Mouse (Mus musculus) forebrain, embryonic 15.5 days (tissue): ENCODE data around the gene Sost. TPM values are rescaled to one million over a fixed set of nuclear protein-coding genes. Genes with fewer than 3 reads are reported as not detected.

ENCODE experiments used
- ATAC-seq: fragments of 200-750 bp; cut with Nextera tagmentation; replicated peaks from 2 replicates; pipeline ENCODE4 v1.8.0; 2017; ENCODE audit warnings: mild to moderate bottlenecking, moderate TSS enrichment, moderate library complexity
- H3K27ac ChIP-seq: fragments of 300-500 bp; sonication (generic); replicated peaks from 2 replicates; pipeline ENCODE4 v1.5.1; 2015; ENCODE audit warnings: mild to moderate bottlenecking, inconsistent platforms
- H3K27me3 ChIP-seq: fragments of 300-500 bp; sonication (generic); 2 replicates; pipeline ENCODE4 v1.6.1; 2015; ENCODE audit warnings: inconsistent platforms
- H3K36me3 ChIP-seq: fragments of 300-500 bp; sonication (generic); 2 replicates; pipeline ENCODE4 v1.6.1; 2015; ENCODE audit warnings: mild to moderate bottlenecking, inconsistent platforms
- H3K4me1 ChIP-seq: fragments of 300-500 bp; sonication (generic); 2 replicates; pipeline ENCODE4 v1.6.1; 2015; ENCODE audit warnings: inconsistent platforms
- H3K4me2 ChIP-seq: fragments of 300-500 bp; sonication (generic); replicated peaks from 2 replicates; pipeline ENCODE4 v1.6.1; 2015; ENCODE audit warnings: mild to moderate bottlenecking, inconsistent platforms
- H3K4me3 ChIP-seq: fragments of 300-500 bp; sonication (generic); 2 replicates; pipeline ENCODE4 v1.5.1; 2015; ENCODE audit warnings: mild to moderate bottlenecking, inconsistent platforms
- H3K9ac ChIP-seq: fragments of 300-500 bp; sonication (generic); replicated peaks from 2 replicates; pipeline ENCODE4 v1.6.1; 2015; ENCODE audit warnings: mild to moderate bottlenecking, inconsistent platforms
- H3K9me3 ChIP-seq: fragments of 300-500 bp; sonication (generic); 2 replicates; pipeline ENCODE4 v1.6.1; 2016; ENCODE audit warnings: inconsistent platforms
- WGBS: fragments of 180-500 bp; shearing (Covaris S2); methylation state at CpG from one replicate; pipeline ENCODE4 v1.1.7; 2015; ENCODE audit warnings: mixed read lengths; 5-methylcytosine and 5-hydroxymethylcytosine counted together
- polyA plus RNA-seq: library from polyadenylated mRNA; unstranded; fragments of >200 nt; fragmentation: Nextera tagmentation; extraction: Ambion mirVana; gene quantifications from 2 replicates; pipeline ENCODE4 v1.2.1, GENCODE M21; 2015

The Sost gene
- polyA plus RNA-seq, 1 experiment from 2014 or later = not detected

DNA sequence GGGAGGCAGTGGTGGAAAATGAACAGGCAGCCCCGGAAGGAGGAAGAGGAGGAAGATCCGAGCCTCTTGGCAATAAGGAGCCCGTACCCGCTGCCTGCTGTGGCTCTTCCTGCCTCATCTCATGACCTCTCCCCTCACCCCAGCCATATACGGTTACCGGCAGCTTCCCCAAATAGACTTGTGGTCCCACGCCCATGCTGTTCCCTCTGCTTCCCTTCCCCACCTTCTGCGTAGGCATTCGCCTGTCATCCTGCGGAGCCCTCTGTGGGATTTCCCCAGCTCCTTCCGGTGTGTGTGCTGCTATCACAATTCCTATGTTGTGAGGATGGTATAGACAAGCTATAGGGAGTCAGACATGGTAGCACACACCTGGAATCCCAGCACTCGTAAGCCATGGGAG, 15.0 kb upstream of the Sost start:
- Histone ChIP-seq H3K4me1 (peaks cover 13% of the 10 kb centered on the region; the same call in 1 of the 2 replicates), H3K4me3 (no peak overlapping the region), H3K36me3 (no peaks in the 10 kb centered on the region), H3K4me2 (no peak overlapping the region), H3K27me3 (peaks cover 3% of the 10 kb centered on the region; the same call in 1 of the 2 replicates), H3K27ac (no peak overlapping the region), H3K9ac (no peak overlapping the region), H3K9me3 (no peaks in the 10 kb centered on the region)
- no peak for ATAC-seq
- 86% methylated on average over 12 of the region's 12 CpGs for WGBS

DNA sequence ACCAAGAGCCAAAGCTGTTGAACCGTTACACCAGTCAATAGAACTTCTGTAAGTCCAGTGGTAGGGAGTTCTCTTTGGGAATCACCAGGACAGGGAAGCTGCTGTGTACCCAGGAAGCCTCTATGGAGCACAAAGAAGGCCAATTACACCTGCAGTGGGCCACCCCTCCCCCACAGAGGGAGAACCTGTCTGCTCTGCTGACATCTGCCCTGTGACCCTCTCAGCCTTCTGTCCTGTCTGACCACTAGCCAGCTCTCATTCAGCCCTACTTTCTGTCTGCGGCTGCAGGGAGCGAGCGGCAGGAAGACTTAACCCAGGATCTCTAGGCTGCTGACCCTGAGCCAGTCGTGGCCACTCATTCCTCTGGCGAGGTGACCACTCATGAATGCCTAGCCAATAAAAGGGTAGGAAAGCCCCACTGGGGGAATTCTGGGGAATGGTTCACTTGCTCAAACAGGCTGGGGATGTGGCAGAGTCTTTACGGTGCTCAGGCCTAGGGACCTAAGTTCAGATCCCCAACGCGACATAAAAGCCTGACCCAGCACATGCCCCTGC, 13.9 kb upstream of the Sost start:
- 79% methylated on average over 9 of the region's 9 CpGs for WGBS
- Histone ChIP-seq H3K9me3 (no peaks in the 10 kb centered on the region), H3K9ac (no peak overlapping the region)

DNA sequence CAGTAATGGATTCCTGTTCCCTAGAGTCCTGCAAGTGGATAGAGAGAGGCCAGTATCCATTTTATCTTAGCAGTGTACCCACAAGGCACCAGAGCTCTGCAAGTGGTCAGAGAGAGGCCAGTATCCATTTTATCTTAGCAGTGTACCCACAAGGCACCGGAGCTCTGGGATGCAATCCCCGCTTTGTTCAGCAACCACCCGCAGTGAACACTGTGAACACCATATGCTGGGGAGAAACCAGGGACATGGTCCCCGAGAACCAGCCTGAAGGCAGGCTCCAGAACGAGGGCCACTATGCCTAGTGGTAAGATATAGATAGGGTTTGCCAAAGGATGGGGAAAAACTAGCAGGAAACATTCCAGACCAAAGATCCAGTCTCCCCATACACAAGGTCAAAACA, 12.3 kb upstream of the Sost start:
- no peaks in the 10 kb centered on the region for H3K36me3 ChIP-seq
- ATAC-seq = no peak
- 0 out of 2 replicates have a peak, but pooled peaks cover 6% of the 10 kb centered on the region for H3K4me1 ChIP-seq
- H3K4me2 ChIP-seq = no peak overlapping the region
- H3K4me3 ChIP-seq = no peak overlapping the region
- H3K9me3 ChIP-seq = no peaks in the 10 kb centered on the region
- no peak overlapping the region for H3K9ac ChIP-seq
- WGBS = 91% methylated on average over 5 of the region's 5 CpGs
- no peaks in the 10 kb centered on the region for H3K27me3 ChIP-seq
- no peak overlapping the region for H3K27ac ChIP-seq

More for the DNA sequence above, 13.9 kb upstream of the Sost start:
- Histone ChIP-seq H3K36me3 (no peaks in the 10 kb centered on the region), H3K4me1 (peaks cover 13% of the 10 kb centered on the region; the same call in 1 of the 2 replicates), H3K4me2 (no peak overlapping the region), H3K27ac (no peak overlapping the region), H3K4me3 (no peak overlapping the region), H3K27me3 (no peaks in the 10 kb centered on the region)
- ATAC-seq = no peak

DNA sequence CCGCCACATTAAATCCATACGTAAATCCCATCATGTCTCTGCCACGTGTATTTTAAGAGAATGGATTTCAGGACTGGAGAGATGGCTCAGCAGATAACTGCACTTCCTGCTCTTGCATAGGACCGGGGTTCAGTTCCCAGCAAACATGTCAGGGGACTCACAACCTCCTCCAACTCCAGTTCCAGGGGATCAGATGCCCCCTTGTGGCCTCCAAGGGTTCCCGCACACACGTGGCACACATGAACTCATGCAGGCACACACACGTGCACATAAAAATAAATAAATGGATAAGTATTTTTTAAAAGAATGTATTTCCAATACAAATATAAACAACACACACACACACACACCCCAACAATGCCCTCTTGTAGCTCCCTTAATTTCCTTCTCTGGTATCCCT, 10.1 kb upstream of the Sost start:
- H3K9me3 ChIP-seq = no peaks in the 10 kb centered on the region
- H3K27me3 ChIP-seq = no peaks in the 10 kb centered on the region
- WGBS = 96% methylated on average over 7 of the region's 7 CpGs
- H3K9ac ChIP-seq = no peak overlapping the region
- no peaks in the 10 kb centered on the region for H3K4me1 ChIP-seq
- ATAC-seq = no peak
- no peak overlapping the region for H3K27ac ChIP-seq
- no peak overlapping the region for H3K4me3 ChIP-seq
- H3K36me3 ChIP-seq = no peaks in the 10 kb centered on the region
- no peak overlapping the region for H3K4me2 ChIP-seq

DNA sequence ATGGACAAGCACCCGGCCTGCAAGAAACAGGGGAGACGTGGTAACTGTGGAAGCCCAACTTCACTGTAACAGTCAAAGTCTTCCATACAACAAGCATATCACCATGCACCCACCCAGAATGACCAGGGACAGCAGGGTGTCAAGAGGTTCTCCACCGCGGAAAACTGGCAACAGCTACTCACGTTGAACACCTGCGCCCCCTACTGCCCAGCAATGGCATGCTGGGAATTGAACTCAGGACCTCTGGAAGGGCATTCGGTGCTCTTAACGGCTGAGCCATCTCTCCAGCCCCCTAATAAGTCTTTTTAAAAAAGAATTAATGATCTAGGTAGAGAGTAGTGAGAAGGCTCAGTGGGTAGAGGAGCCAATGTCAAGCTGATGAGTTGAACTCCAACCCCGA, 8.1 kb upstream of the Sost start:
- Histone ChIP-seq H3K4me3 (no peak overlapping the region), H3K4me1 (no peaks in the 10 kb centered on the region), H3K9ac (no peak overlapping the region), H3K9me3 (no peaks in the 10 kb centered on the region), H3K27me3 (no peaks in the 10 kb centered on the region), H3K36me3 (no peaks in the 10 kb centered on the region), H3K4me2 (no peak overlapping the region), H3K27ac (no peak overlapping the region)
- ATAC-seq = no peak
- 55% methylated on average over 9 of the region's 9 CpGs for WGBS

DNA sequence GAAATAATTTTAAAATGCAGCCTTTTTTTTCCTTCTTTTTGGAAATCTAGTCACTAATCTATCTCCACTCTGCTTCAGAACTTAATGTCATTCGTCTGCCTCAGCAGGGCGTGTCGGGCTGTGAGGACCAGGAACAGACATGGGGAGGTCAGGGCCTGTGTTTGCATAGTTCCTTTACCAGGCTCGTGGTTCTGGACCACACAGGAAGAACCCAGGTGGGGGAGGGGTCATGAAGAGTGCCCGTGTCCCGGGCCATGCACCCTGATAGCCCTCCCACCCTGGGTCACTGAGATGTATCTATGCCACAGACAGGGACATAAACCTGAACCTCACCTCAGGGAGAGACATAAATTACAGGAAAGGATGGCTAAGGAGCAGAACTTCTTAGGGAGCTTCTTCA, 7.4 kb upstream of the Sost start:
- Histone ChIP-seq H3K4me1 (no peaks in the 10 kb centered on the region), H3K36me3 (no peaks in the 10 kb centered on the region), H3K4me2 (no peak overlapping the region), H3K9ac (no peak overlapping the region), H3K4me3 (no peak overlapping the region), H3K27me3 (no peaks in the 10 kb centered on the region), H3K27ac (no peak overlapping the region), H3K9me3 (no peaks in the 10 kb centered on the region)
- no peak for ATAC-seq
- WGBS = 73% methylated on average over 6 of the region's 6 CpGs

DNA sequence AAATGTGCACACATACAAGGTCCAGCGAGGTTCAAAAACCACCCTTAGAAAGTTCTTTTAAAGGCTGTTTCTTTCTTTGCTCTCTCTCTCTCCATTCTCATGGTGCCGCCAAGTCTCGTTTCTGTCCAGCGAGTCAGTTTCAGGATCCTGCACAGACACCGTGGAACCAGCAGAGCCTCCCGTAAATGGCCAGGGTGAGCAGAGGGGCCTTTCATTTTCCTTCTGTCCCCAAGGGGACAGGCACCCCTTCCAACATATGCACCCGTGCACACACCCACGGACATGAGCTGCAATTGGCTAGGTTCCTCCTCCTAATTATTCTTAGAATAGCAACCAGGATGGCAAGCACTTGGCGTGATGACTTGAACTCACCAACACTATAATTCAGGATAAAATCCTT, 6.7 kb upstream of the Sost start:
- no peak overlapping the region for H3K9ac ChIP-seq
- H3K4me2 ChIP-seq = no peak overlapping the region
- peaks cover 2% of the 10 kb centered on the region for H3K4me1 ChIP-seq
- no peak overlapping the region for H3K4me3 ChIP-seq
- H3K9me3 ChIP-seq = no peaks in the 10 kb centered on the region
- no peaks in the 10 kb centered on the region for H3K36me3 ChIP-seq
- WGBS = 74% methylated on average over 9 of the region's 9 CpGs
- no peak for ATAC-seq
- no peak overlapping the region for H3K27ac ChIP-seq
- H3K27me3 ChIP-seq = 0 out of 2 replicates have a peak, but pooled peaks cover 2% of the 10 kb centered on the region

DNA sequence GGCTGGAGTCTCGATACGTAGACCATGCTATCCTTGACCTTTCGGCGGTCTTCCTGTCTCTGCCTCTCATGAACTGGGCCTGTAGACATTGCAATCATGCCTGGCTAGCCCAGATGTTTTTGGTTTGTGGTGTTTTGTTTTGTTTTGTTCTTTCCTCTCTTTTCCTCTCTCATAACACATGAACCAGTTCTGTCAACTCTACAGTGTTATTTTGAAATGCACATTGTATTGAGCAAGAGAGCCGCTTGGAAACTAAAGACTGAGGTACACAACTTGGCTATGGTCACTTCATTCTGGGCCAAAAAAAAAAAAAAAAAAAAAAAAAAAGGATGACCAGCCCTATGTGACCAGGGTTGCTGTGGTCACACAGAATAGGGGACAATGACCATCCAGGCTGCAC, 5.8 kb upstream of the Sost start:
- no peak for ATAC-seq
- 91% methylated on average over 5 of the region's 5 CpGs for WGBS
- H3K36me3 ChIP-seq = no peaks in the 10 kb centered on the region
- H3K27me3 ChIP-seq = 0 out of 2 replicates have a peak, but pooled peaks cover 4% of the 10 kb centered on the region
- H3K9me3 ChIP-seq = no peaks in the 10 kb centered on the region
- no peak overlapping the region for H3K4me3 ChIP-seq
- H3K27ac ChIP-seq = no peak overlapping the region
- peaks cover 5% of the 10 kb centered on the region for H3K4me1 ChIP-seq
- no peak overlapping the region for H3K9ac ChIP-seq
- H3K4me2 ChIP-seq = no peak overlapping the region

DNA sequence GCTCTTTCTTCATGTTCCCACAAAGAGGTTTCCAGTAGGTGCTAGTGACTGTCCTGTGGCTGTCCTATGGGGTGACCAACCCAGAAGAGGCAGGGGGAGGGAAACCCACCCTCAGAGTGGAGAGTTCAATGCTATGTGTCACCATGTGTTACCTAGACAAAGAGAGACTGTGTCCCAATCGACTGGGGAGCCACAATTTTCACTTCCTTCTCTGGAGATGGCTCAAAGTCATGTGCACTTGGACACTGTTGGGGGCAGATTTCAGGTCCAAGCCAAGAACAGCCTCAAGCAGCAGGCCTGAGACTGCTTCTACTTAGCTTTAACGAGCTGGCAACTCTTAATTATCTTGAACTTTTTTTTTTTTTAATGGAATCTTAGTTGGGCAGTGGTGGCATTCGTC, 5.3 kb upstream of the Sost start:
- Histone ChIP-seq H3K36me3 (no peaks in the 10 kb centered on the region), H3K4me3 (no peak overlapping the region), H3K4me2 (no peak overlapping the region), H3K9ac (no peak overlapping the region), H3K4me1 (peaks cover 5% of the 10 kb centered on the region), H3K9me3 (no peaks in the 10 kb centered on the region), H3K27me3 (0 out of 2 replicates have a peak, but pooled peaks cover 4% of the 10 kb centered on the region), H3K27ac (no peak overlapping the region)
- 62% methylated on average over 3 of the region's 3 CpGs for WGBS
- ATAC-seq = no peak

DNA sequence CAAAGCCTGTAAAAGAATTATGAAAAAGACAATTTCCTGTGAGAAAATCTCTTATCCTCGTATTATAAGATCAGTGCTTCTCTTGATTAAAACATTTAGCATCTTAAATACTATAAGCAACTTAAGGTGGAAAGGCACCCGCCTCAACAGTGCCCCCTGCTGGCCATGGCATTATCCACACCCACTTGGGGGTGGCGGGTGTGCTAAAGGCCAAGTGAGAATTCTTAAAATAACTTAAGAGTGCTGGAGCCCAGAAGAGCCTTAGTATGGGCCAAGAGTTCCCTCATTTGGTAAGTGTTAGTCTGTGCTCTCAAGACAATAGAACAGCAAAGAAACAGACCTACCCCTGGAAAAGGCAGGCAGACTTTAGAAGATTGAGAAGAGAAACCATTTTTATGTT, 4.6 kb upstream of the Sost start:
- WGBS = 50% methylated on average over 3 of the region's 3 CpGs
- Histone ChIP-seq H3K4me3 (no peak overlapping the region), H3K4me2 (no peak overlapping the region), H3K36me3 (no peaks in the 10 kb centered on the region), H3K4me1 (peaks cover 5% of the 10 kb centered on the region), H3K9ac (no peak overlapping the region), H3K27me3 (peaks cover 6% of the 10 kb centered on the region; the same call in 1 of the 2 replicates), H3K9me3 (no peaks in the 10 kb centered on the region), H3K27ac (no peak overlapping the region)
- ATAC-seq = no peak

DNA sequence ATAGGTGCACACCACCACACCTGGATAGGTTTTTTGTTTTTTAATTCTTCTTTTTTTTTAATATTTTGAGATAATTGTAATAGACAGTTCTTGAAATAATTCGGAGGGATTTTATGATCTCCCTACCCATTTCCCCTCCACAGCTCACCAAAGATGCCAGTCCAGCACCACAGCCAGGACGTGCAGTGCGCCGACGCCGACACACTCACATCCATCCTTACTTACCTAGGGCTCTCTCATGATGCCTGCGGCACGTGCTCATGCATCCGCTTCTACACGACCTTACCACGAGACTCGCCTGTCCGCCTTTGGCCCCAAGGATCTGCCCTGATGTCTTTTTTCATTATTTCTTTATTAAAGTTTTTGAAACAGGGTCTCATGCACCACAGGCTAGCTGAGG, 3.0 kb upstream of the Sost start:
- Histone ChIP-seq H3K9me3 (no peaks in the 10 kb centered on the region), H3K4me2 (no peak overlapping the region), H3K4me3 (no peak overlapping the region), H3K36me3 (no peaks in the 10 kb centered on the region), H3K4me1 (peaks cover 5% of the 10 kb centered on the region), H3K27me3 (peaks cover 22% of the 10 kb centered on the region), H3K9ac (no peak overlapping the region), H3K27ac (no peak overlapping the region)
- ATAC-seq = no peak
- 80% methylated on average over 13 of the region's 13 CpGs for WGBS

DNA sequence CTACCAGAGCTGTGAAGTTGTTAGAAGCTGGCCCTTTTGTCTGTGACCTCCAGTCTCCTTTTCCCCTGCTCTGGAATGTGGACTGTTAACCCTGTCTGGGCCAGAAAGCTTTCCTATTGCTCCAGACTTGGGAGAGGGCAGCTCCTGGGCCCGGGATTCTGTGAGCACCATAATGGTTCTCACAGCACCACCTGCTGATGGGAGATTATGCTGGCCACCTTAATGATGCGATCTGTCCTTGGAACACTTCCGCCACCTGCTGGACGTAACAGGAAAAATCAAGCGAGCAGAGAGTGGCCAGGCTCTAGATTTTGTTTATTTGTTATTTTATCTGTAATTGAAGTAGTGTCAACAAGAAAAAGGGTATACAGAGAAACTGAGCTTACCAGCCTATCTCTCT, 2.0 kb upstream of the Sost start:
- Histone ChIP-seq H3K4me1 (peaks cover 12% of the 10 kb centered on the region), H3K9ac (no peak overlapping the region), H3K9me3 (no peaks in the 10 kb centered on the region), H3K27me3 (peaks cover 32% of the 10 kb centered on the region), H3K36me3 (no peaks in the 10 kb centered on the region), H3K27ac (no peak overlapping the region), H3K4me2 (no peak overlapping the region), H3K4me3 (no peak overlapping the region)
- WGBS = 0% methylated on average over 5 of the region's 5 CpGs
- ATAC-seq = peak; percentile 60; the same call in 1 of the 2 replicates

DNA sequence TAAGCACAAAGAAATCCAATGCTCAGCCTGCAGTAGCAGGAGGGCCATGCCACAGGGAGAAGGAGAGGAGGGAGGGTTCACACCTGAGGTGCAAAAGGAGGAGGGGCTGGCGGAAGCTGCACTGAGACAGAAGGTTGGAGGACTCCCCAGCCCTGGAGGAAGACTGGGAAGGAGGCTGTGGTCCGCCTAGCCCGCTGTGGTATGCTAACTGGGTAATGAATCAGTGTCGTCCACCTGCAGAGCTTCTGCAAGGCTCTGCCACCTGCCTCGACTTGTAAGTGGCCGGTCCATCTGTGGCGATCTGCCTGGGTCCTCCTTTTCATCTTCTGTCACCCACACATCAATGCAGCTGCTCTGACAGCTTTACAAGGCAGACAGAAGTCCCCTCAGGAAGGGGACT, 1.5 kb upstream of the Sost start:
- H3K4me1 ChIP-seq = peaks cover 17% of the 10 kb centered on the region
- no peak overlapping the region for H3K27ac ChIP-seq
- H3K9me3 ChIP-seq = no peaks in the 10 kb centered on the region
- peaks cover 37% of the 10 kb centered on the region for H3K27me3 ChIP-seq
- H3K9ac ChIP-seq = no peak overlapping the region
- no peaks in the 10 kb centered on the region for H3K36me3 ChIP-seq
- H3K4me2 ChIP-seq = no peak overlapping the region
- H3K4me3 ChIP-seq = no peak overlapping the region
- ATAC-seq = 0 out of 2 replicates have a peak, but pooled peaks have one; percentile 5
- 16% methylated on average over 7 of the region's 7 CpGs for WGBS
